Mouse (Mus musculus) frontal cortex, postnatal 14 days (tissue): ENCODE data around the gene Ramp2.
A peak's percentile ranks its signal among the peaks of the same experiment; 100 is the strongest.

Source experiments
- DNase-seq, 2 experiments: peaks; one replicate each; pipeline ENCODE4 v3.0.0; 2022; ENCODE audit warnings: low spot score in 2 of 2

Ramp2 gene

GRCm38 (mm10) chr11:101235429-101235828 lies 10.4 kb upstream of the Ramp2 start:
- DNase-seq = no peak

GRCm38 (mm10) chr11:101236782-101237181 lies 9.0 kb upstream of the Ramp2 start:
- DNase-seq = no peak

- DNase-seq = no peak
Measured at GRCm38 (mm10) chr11:101238071-101238647, 7.7 kb upstream of the Ramp2 start.

- no peak for DNase-seq
Measured at GRCm38 (mm10) chr11:101245071-101245470, 757 bp upstream of the Ramp2 start.

GRCm38 (mm10) chr11:101246702-101247012 lies 829 bp downstream of the Ramp2 start:
- DNase-seq = no peak

- no peak for DNase-seq
Measured at GRCm38 (mm10) chr11:101247521-101248030, 1.7 kb downstream of the Ramp2 start.

- no peak for DNase-seq
Measured at GRCm38 (mm10) chr11:101248258-101248994, 2.6 kb downstream of the Ramp2 start.

- DNase-seq = no peak
Measured at GRCm38 (mm10) chr11:101251031-101251430, 5.2 kb downstream of the Ramp2 start.

GRCm38 (mm10) chr11:101252941-101253340 lies 7.1 kb downstream of the Ramp2 start:
- DNase-seq = no peak

GRCm38 (mm10) chr11:101253613-101254389 lies 8.0 kb downstream of the Ramp2 start, which contains the start of gene Vps25:
Vps25 (plus strand) TSS chr11:101253707.
- DNase-seq = peak; percentile 69 to 73

GRCm38 (mm10) chr11:101255826-101256775 lies 10.3 kb downstream of the Ramp2 start:
- no peak for DNase-seq

- DNase-seq = peak in 1 of 2 experiments; percentile 57
Measured at GRCm38 (mm10) chr11:101259261-101259712, 13.5 kb downstream of the Ramp2 start.

GRCm38 (mm10) chr11:101259948-101260825 lies 14.4 kb downstream of the Ramp2 start, which contains the start of gene Wnk4:
Wnk4 (plus strand) TSS chr11:101260567.
- DNase-seq = no peak

GRCm38 (mm10) chr11:101260826-101261380 lies 15.1 kb downstream of the Ramp2 start:
- DNase-seq = no peak

- no peak for DNase-seq
Measured at GRCm38 (mm10) chr11:101262272-101262967, 16.6 kb downstream of the Ramp2 start.

- DNase-seq = no peak
Measured at GRCm38 (mm10) chr11:101263138-101263988, 17.5 kb downstream of the Ramp2 start.

- no peak for DNase-seq
Measured at GRCm38 (mm10) chr11:101263989-101264280, 18.1 kb downstream of the Ramp2 start.

GRCm38 (mm10) chr11:101264954-101265471 lies 19.2 kb downstream of the Ramp2 start:
- DNase-seq = no peak
